Mouse (Mus musculus): ENCODE measurements around the gene Sod3. TPM values are rescaled to one million over a fixed set of nuclear protein-coding genes. Genes with fewer than 3 reads are reported as not detected.

Sod3 gene
- total and polyA plus RNA-seq, 3 experiments = 202 to 587 (median 244) TPM

- DNase-seq = no peak
Observed at GRCm38 (mm10) chr5:52375847-52376246, 12.3 kb downstream of the Sod3 start.

GRCm38 (mm10) chr5:52382837-52383236 is 19.2 kb downstream of the Sod3 start:
- no peak for DNase-seq

- DNase-seq = no peak
Observed at GRCm38 (mm10) chr5:52383748-52384147, 20.2 kb downstream of the Sod3 start.

- DNase-seq = no peak
Observed at GRCm38 (mm10) chr5:52386016-52386415, 22.4 kb downstream of the Sod3 start.

- DNase-seq = no peak
Observed at GRCm38 (mm10) chr5:52388092-52388749, 24.6 kb downstream of the Sod3 start.

GRCm38 (mm10) chr5:52390381-52390780 is 26.8 kb downstream of the Sod3 start:
- no peak for DNase-seq

GRCm38 (mm10) chr5:52391471-52391870 is 27.9 kb downstream of the Sod3 start:
- no peak for DNase-seq

GRCm38 (mm10) chr5:52393756-52394155 is 30.2 kb downstream of the Sod3 start:
- no peak for DNase-seq

- no peak for DNase-seq
Observed at GRCm38 (mm10) chr5:52404373-52404772, 40.8 kb downstream of the Sod3 start.

- DNase-seq = no peak
Observed at GRCm38 (mm10) chr5:52408668-52409315, 45.2 kb downstream of the Sod3 start.

- DNase-seq = no peak
Observed at GRCm38 (mm10) chr5:52410197-52410596, 46.6 kb downstream of the Sod3 start.

- no peak for DNase-seq
Observed at GRCm38 (mm10) chr5:52411567-52411966, 48.0 kb downstream of the Sod3 start.

- DNase-seq = no peak
Observed at GRCm38 (mm10) chr5:52415193-52415592, 51.6 kb downstream of the Sod3 start.

GRCm38 (mm10) chr5:52415917-52416316 is 52.3 kb downstream of the Sod3 start:
- no peak for DNase-seq

- peak; percentile 37 for DNase-seq
Observed at GRCm38 (mm10) chr5:52416485-52416884, 52.9 kb downstream of the Sod3 start.

Other genes with a start within 250 kb of the Sod3 start
- 100 to 1,000 TPM; 106 to 118 TPM for gene Dhx15, start 173.3 kb upstream of the Sod3 start, total RNA-seq (2021)
- gene Dhx15, start 173.3 kb upstream of the Sod3 start, polyA plus RNA-seq (2012; rRNA removed) = 9.5 and 15.1 TPM in 2 replicates
- 1 to 10 TPM; 4.9 to 9.6 TPM for gene Ccdc149, start 107.7 kb downstream of the Sod3 start, total RNA-seq (2021)
- gene Ccdc149, start 107.7 kb downstream of the Sod3 start, polyA plus RNA-seq (2012; rRNA removed) = 1.1 and 1.2 TPM in 2 replicates
- 1 to 10 TPM in 1 of 2 experiments, under 1 TPM in 1; 0.69 to 1.6 TPM for gene Lgi2, start 202.7 kb downstream of the Sod3 start, total RNA-seq (2021)
- gene Lgi2, start 202.7 kb downstream of the Sod3 start, polyA plus RNA-seq (2012; rRNA removed) = 0.26 and 0.41 TPM in 2 replicates

All from adrenal gland, adult 2 months (tissue).